Mouse (Mus musculus) limb, embryonic 15.5 days (tissue): Measurements from ENCODE around the gene Trpc4ap. TPM values are rescaled to one million over a fixed set of nuclear protein-coding genes. Genes with fewer than 3 reads are reported as not detected.

Experiments used
- microRNA counts: library from miRNA; unstranded; fragments of <30 nt; microRNA quantifications from one replicate; lab custom pipeline; 2016
- microRNA-seq: library from miRNA; unstranded; fragments of <30 nt; microRNA quantifications from one replicate; pipeline ENCODE4, GENCODE M21; 2016
- polyA plus RNA-seq: library from polyadenylated mRNA; unstranded; fragments of >200 nt; fragmentation: Nextera tagmentation; extraction: Ambion mirVana; gene quantifications from 2 replicates; pipeline ENCODE4 v1.2.1, GENCODE M21; 2015

The Trpc4ap gene
- polyA plus RNA-seq, 1 experiment from 2014 or later: 141 TPM

MicroRNA genes within 50 kb of the gene (microRNA counts, 519-probe panel; counts per million panel counts)
- microRNA mmu-miR-499 (lab: Ali Mortazavi, UCI): 3,087 counts per million, percentile 71 among the panel's probes with 10 or more counts

Small RNA genes within 50 kb of the gene (microRNA-seq; reads per million reads assigned to microRNA genes)
- gene Mir499: 94.5 reads per million, percentile 50 among the genes with 10 or more reads in this experiment

Other genes starting within 250 kb of the Trpc4ap start
- gene Ncoa6, start 218.5 kb downstream of the Trpc4ap start, polyA plus RNA-seq: 13.9 and 19.2 TPM in 2 replicates
- gene Acss2, start 174.4 kb downstream of the Trpc4ap start, polyA plus RNA-seq: 13.4 and 15.3 TPM in 2 replicates
- 5.6 and 5.7 TPM in 2 replicates for gene Ggt7, start 174.1 kb downstream of the Trpc4ap start, polyA plus RNA-seq
- 26.7 and 28.3 TPM in 2 replicates for gene Gss, start 99.6 kb downstream of the Trpc4ap start, polyA plus RNA-seq
- gene Myh7b, start 81.2 kb downstream of the Trpc4ap start, polyA plus RNA-seq: 2.5 and 4.9 TPM in 2 replicates
- gene Edem2, start 37.1 kb upstream of the Trpc4ap start, polyA plus RNA-seq: 33.7 and 35.5 TPM in 2 replicates
- gene Gm17581, start 43.5 kb upstream of the Trpc4ap start, polyA plus RNA-seq: not detected in 2 replicates
- gene Procr, start 58.7 kb upstream of the Trpc4ap start, polyA plus RNA-seq: 6.1 and 8.4 TPM in 2 replicates
- gene Mmp24, start 83.0 kb upstream of the Trpc4ap start, polyA plus RNA-seq: 0.06 and 0.11 TPM in 2 replicates
- gene BC029722, start 127.0 kb upstream of the Trpc4ap start, polyA plus RNA-seq: 21.5 and 21.7 TPM in 2 replicates
- gene Eif6, start 134.5 kb upstream of the Trpc4ap start, polyA plus RNA-seq: 200 and 226 TPM in 2 replicates
- 2.4 and 2.5 TPM in 2 replicates for gene Fam83c, start 142.5 kb upstream of the Trpc4ap start, polyA plus RNA-seq
- 60.8 and 70.9 TPM in 2 replicates for gene Uqcc1, start 237.9 kb upstream of the Trpc4ap start, polyA plus RNA-seq
- gene Gm15557, start 248.3 kb upstream of the Trpc4ap start, polyA plus RNA-seq: 0.13 and 0.21 TPM in 2 replicates